Mouse (Mus musculus): ENCODE results near the gene Myo1e.
A peak's percentile ranks its signal among the peaks of the same experiment; 100 is the strongest.

Gene Myo1e

GRCm38 (mm10) chr9:70207151-70207831, at the start of gene Myo1e:
TSS of gene Myo1e (plus strand) at chr9:70207350.
- DNase-seq (ENCODE audit: low read depth, low spot score): peak; percentile 73

DNA sequence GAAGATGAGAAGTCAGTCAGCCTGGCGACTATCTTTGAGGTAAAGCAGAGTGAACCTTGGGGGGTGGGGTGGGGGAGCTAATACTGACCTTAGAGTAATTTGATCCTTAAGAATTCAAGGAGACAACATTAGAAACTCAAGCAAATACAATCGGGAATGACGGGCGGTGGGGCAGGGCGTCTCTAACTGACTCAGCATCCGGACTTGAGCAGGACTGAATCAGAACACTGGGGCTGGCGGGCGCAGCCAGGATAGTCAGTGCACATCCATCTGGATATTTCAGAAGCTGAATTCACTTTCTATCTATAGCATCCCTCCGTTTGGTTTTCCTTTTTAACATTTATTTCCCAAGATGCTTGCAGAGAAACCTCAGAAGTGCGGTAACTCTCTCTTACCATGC, 47.1 kb upstream of the Myo1e start:
- DNase-seq (ENCODE audit: low read depth, low spot score): no peak

DNA sequence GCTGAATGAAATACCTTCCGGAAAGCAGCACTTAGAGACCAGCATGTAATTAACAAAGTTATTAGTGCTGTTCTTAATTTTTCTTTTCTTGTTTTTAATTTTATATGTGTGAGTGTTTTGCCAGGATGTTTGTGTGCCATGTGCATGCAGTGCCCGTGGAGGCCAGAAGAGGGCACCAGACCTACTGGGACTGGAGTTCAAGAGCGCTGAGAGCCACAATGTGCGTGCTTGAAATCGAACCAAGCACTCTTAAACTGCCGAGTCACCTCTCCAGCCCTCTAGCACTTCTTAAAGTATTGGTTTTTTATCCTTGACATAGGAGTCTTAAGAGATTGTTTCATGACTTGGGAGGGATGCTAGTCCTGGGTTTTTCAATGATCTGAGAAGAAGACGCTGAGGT, 38.2 kb upstream of the Myo1e start:
- DNase-seq (ENCODE audit: low read depth, low spot score): no peak

DNA sequence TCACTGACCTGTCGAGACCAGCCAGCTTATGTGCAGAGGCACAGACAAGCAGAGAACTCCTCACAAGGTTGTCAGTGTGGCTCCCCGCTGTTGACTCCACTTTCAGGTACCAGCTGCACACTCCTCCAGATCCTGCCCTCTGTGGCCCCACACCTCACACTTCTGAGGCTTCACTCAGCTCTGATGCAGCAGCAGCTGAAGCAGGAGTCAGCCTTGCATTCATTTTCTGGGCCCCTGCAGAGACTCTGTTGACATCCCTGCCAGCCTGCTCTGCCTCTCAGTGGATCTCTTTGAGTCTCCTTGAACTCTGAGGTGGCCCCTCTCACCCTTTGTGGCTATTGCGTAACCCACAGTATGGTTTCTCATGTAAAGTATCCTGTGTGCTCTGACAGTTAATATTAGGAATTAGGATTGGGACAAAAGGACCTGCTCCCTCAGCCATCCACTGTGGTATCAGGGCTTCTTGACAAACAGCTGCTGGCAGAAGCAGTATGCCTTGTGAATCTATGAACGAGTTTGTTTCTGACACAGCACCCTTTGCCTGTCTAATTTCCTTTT, 32.8 kb upstream of the Myo1e start:
- no peak for DNase-seq (ENCODE audit: low read depth, low spot score)

GRCm38 (mm10) chr9:70174896-70175295, 32.3 kb upstream of the Myo1e start:
- no peak for DNase-seq (ENCODE audit: low read depth, low spot score)

DNA sequence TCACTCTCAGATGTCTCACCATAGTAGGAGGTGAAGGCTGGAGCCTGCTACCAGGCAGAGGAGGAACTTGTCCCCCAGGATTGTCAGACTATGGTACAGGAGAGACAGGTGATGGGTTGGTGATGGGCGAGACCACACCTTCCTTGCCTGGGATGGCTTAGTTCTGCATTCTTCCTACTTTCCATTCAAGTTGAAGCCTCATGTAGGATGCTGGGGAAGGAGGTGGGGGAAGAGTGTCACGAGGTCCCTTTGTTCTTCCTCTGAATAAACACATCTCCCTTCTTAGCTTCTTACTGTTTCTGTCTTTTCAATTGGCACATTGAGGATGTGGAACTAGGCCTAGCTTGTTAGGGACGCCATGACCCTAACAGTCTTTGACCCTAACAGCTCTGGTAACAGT, 30.9 kb upstream of the Myo1e start:
- DNase-seq (ENCODE audit: low read depth, low spot score): no peak

DNA sequence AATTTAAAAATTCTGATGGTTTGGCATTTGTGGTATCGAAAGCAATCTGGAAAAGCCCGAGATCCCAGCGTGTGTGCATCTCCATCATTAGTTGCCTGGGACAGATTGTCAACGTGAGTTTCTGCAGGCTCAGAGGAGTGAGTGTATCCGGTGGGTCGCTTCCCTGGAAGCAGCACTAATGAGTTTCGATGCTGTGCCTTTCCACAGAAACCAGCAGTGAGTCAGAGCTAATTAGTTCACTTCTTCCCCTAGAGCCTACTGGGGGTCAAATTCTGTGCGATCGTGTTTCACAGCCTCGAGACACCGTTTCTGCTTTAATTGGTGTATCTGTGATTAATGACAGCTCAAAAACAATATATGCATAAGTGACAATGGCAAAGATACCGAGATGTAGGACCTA, 25.4 kb upstream of the Myo1e start:
- DNase-seq (ENCODE audit: low read depth, low spot score): no peak

DNA sequence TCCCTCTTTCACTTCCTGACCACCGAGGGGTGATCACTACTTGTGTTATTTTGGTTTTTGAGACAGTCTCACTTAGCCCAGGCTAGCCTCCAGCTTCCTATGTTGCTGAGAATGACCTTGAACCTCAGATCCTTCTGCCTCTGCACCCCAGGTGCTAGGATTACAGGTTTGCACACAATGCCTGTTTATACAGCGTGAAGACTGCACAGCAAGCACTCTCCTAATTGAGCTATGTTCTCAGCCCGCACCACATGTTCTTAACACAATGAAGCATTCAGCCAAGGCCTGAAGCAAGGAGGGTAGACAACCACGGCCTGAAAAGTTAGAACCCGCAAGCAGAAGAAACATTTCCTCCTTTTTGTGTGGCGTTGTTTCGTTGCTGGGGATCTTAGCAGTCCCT, 24.5 kb upstream of the Myo1e start:
- no peak for DNase-seq (ENCODE audit: low read depth, low spot score)

DNA sequence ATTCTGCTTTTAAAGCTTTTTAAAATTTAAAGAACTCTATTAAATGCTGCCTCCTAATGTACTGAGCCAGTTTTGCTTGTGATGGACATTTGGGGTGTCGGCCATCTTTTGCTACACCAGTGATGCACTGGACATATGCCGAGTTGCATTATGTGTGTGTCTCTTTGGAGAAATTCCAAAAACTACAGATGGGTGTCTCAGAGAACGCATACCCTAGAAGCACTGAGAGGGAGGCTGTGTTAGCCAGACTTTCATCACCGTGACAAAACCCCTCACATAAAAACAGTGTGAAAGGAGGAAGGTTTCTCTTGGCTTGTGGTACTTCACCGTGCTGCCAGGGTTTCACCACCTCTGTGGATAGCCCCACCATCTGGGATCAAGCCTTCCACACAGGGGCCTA, 14.8 kb upstream of the Myo1e start:
- DNase-seq (ENCODE audit: low read depth, low spot score): no peak

DNA sequence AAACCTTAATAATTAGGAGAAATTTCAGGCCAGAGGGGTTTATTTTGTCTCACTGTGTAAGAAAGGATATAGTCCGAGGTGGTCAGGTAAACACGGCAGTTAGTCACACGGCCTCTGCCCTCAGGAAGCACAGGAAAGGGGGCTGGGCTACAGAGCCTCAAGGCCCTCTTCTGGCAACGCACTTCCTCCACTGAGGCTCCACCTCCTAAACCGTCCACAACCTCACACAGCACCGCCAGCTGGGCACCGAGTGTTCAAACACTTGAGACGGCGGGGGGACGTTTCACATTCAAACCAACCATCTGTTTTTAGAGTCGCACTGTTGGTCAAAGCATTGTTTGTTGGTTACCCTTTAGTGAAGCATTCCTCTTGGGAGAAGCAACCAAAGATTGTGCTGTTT, 12.5 kb upstream of the Myo1e start:
- no peak for DNase-seq (ENCODE audit: low read depth, low spot score)

- DNase-seq (ENCODE audit: low read depth, low spot score): no peak
These were observed 10.0 kb upstream of the Myo1e start for GRCm38 (mm10) chr9:70196956-70197659.

DNA sequence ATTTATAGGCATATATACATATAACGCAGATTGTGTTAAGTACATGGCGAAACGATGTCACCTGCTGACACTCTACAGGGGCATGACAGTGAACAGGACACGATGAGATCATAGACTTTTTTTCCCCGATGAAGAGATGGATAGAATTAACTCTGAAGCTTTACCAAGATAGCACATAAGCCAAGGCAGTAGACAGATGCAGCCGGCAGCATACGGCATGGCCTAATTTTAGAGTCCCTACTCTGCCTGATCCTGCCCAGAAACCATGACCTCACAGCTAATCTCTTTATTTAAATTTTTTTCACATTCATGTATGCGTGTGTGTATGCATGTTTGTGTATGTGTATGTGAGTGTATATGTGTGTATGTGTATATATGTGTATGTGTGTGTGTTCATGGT, 9.2 kb upstream of the Myo1e start:
- no peak for DNase-seq (ENCODE audit: low read depth, low spot score)

DNA sequence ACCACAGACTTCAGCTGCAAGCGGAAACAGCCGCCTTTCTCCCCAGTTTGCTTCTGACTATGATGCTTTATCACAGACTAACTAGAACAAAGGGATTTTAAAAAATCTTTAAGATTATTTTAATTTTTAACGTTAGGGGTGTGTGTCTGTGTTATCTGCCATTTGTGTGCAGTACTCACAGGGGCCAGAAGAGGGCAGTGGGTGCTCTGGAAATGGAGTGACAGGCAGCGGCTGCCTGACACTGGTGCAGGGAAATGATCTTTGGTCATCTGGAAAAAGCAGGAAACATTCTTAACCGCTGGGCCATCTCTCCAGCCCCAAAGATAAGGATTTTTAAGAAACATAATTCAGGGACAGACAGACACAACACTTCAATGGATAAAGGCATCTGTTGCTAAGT, 4.4 kb upstream of the Myo1e start:
- no peak for DNase-seq (ENCODE audit: low read depth, low spot score)

- DNase-seq (ENCODE audit: low read depth, low spot score): no peak
These were observed 3.7 kb upstream of the Myo1e start for GRCm38 (mm10) chr9:70203267-70204076.

DNA sequence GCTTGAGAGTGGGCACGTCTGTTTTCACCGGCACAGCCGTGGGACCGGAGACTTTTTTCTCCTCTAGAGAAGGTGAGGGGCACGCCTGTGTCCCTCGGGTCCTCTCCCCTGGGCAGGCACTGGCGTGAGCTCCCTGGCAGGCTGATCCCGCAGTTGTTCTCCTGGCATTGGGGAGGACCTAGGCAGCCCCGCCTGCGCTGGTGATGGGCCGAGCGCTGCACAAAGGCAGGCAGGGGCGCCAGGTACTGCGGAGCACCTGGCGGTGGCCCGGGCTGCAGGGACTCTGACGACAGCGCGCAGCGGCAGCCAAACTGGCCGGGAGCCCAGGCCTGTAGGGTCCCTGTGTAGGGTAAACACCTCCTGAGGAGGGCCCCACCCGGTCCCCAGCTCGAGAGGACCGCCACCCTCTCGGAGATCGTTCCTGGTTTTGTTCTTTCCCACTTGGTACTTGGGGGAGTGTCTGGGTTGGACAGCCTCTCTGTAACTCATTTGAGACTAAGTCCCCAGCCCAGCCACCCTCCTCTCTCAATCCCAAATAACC, 901 bp downstream of the Myo1e start:
- no peak for DNase-seq (ENCODE audit: low read depth, low spot score)

DNA sequence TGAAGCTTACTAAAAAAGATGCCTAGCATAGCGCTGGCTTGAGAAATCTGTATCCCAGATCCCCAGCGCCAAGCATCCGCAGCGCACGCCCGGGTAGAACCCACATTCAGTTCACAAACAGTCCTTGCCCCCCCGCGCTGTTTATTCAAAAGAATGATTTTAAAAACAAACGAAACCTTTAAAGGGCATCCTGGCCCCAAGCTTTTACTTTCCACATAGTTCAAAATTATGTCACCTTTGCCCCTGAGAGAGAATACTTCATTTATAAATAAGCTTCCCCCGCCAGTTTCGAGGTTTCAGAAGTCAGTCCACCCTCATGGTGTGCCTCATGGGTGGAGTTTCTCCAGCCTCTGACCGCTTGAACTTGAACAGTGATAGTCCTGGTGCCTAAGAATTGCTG, 1.6 kb downstream of the Myo1e start:
- no peak for DNase-seq (ENCODE audit: low read depth, low spot score)

DNA sequence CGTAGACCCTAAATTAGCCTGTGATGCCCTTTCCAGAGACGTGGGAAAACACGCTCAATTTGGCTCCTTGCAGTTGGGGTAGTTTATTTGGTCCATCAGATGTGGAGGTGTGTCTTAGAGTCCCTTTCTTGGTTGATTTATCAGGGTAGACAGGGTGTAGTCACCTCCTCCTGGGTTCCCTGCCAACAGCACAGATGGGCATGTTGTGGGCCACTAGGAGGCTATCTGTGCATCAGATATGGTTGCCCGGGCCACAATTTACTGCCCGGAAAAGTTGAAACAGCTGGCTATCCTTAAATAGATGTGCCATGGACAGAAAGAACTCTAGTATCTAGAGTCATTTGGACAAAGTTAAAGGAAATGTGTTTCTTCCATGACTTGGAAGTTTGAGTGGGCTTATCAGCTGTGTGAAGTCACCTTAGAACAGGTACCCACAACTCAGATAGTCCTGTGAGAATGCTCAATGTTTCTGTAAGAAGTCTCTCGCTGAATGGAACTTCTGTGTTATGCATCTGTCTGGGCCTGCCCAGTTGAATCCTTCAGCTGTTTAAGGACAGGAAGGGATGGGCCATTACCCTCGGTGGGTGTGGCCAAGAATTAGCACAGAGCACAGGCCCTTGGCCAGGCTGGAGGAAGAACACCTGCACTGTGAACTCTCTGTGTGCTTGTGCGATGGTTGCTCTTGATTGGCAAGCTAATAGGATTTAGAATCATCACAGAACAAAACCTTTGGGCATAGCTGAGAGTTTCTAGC, 2.3 kb downstream of the Myo1e start:
- DNase-seq (ENCODE audit: low read depth, low spot score): no peak

- no peak for DNase-seq (ENCODE audit: low read depth, low spot score)
These were observed 4.5 kb downstream of the Myo1e start for GRCm38 (mm10) chr9:70211638-70212037.

- DNase-seq (ENCODE audit: low read depth, low spot score): no peak
These were observed 9.4 kb downstream of the Myo1e start for GRCm38 (mm10) chr9:70216517-70216916.

- DNase-seq (ENCODE audit: low read depth, low spot score): no peak
These were observed 12.3 kb downstream of the Myo1e start for GRCm38 (mm10) chr9:70219295-70219931.
